Mouse (Mus musculus) cerebellum, postnatal 25 days (tissue): ENCODE measurements around the gene Mrpl21.

Source experiments
- DNase-seq, 2 experiments: peaks; one replicate each; pipeline ENCODE4 v3.0.0; 2021; ENCODE audit warnings: mixed read lengths in 2 of 2

The Mrpl21 gene

GRCm38 (mm10) chr19:3304017-3304416 lies 21.3 kb downstream of the Mrpl21 start:
- no peak for DNase-seq

DNA sequence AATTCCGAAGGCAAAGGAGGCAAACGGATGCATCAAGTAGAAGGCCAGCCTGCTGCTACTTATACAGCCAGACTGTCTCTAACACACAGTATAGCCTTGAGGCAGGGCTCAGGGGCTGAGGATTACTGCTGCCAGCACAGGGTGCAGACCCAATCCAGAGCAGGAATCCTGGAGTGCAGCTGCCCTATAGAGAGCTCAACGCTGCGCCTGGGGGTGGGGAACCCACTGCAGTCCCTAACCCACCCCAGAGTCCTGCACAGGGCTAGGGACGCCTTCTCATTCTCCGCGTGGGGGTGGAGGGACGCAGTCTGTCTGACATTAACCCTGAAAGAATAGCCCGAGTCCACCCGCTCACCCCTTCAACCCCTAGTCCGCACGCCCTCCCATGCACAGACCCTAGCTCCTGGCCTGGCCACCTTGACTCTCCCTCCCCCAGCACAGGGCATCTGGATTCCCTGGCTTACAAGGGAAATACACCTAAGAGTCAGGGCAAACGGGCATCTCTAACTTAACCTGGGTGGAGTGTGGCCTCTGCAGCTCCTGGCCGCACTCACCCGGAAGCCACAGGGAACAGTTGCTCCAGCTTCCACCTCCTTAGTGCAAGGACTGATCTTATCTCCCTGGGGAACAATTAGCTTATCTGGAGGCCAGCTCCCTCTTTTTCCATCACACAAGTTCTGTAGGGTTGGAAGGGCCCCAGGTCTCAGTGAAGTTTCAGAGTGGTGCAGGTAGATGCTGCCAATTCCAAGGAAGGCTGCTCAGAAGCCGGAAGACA lies 24.7 kb downstream of the Mrpl21 start:
- DNase-seq, result no peak

DNA sequence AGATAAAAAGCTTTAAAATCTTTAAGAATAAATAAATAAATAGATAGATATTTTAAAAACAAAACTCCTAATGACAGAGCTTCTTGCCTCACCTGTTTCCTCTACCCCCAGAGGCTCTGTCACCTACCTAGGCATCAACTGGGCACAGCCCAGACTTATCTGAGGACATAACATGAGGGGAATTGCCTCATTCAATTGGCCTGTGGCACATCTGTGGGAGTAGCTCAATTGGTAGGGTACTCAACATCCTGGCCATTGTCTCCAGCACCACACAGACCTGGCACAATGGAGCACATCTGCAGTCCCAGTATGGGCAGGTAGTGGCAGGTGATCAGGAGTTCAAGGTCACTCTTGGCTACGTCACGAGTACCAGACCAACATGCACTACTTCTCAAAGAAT lies 36.6 kb downstream of the Mrpl21 start:
- DNase-seq, result no peak

- no peak for DNase-seq
Observed at GRCm38 (mm10) chr19:3320086-3320485, 37.4 kb downstream of the Mrpl21 start.

DNA sequence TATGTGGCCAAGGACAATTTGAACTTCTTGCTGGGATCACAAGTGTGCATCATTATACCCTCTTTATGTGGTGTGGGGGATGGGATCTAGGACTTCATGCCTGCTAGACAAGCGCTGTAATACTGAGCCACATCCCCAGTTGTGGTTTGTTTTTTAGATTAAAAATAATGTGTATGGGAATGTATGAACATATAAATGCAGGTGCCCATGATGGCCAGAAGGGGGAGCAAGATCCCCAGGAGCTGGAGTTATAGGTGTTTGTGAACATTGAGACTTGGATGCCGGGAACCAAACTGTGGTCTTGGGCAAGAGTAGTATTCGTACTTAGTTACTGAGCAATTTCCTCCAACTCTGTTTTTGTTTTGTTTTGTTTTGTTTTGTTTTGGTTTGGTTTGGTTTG lies 38.1 kb downstream of the Mrpl21 start:
- no peak for DNase-seq

DNA sequence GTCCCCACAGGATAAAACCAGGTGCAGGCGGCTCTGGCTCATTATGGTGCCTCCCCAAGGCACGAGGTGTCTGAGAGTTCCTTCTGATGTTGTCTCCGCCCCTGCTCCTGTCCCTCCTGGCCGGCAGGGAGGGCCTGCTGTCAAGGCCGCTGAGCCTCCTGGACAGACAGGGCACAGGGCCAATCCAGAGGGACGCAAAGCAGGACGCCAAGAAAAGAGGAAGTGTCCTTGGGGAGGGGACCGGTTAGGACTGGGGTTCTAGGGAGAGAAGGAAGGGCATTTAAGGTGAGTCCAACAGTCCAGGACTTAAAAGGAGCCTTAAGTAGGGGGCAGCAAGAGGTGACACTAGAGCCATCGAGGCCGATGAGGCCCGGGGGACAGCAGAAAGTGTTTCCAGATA lies 38.9 kb downstream of the Mrpl21 start:
- DNase-seq, result peak in 1 of 2 experiments; percentile 12

- DNase-seq, result peak; percentile 31 to 55
Observed at GRCm38 (mm10) chr19:3322261-3322969, 39.7 kb downstream of the Mrpl21 start, which contains the start of gene Cpt1a. Cpt1a (plus strand) TSS chr19:3322334.

GRCm38 (mm10) chr19:3323201-3323621 lies 40.5 kb downstream of the Mrpl21 start:
- DNase-seq, result peak; percentile 59 to 79

- DNase-seq, result peak; percentile 45 to 64
Observed at GRCm38 (mm10) chr19:3323753-3324270, 41.1 kb downstream of the Mrpl21 start.

DNA sequence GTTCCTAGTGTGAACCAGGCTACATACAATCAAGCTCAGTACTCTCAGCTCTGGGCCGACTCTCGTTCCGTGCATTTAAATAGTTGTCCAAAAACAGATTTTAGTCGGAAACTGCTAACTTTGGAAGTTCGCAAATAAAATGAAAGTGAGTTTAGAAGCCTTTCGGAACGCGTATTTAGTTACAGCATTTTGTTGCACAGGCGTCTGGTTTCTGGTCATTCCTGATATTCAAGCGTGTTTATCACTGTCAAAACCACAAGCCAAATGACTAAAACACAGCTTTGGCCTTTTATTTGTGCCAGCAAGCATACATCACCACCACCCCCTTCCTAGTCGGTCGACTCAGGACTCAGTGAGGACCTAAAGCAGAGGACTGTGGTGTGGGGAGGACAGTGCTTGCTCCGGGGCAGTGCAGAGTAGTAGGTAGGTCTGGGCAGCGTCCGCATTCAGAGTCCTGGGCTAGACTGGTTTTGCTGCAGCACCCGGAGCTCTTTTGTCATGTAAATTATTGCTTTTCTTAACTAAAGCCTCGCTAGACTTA lies 41.6 kb downstream of the Mrpl21 start:
- DNase-seq, result peak in 1 of 2 experiments; percentile 18

- peak; percentile 71 to 85 for DNase-seq
Observed at GRCm38 (mm10) chr19:3324931-3325711, 42.4 kb downstream of the Mrpl21 start.

GRCm38 (mm10) chr19:3325771-3326478 lies 43.2 kb downstream of the Mrpl21 start:
- no peak for DNase-seq

DNA sequence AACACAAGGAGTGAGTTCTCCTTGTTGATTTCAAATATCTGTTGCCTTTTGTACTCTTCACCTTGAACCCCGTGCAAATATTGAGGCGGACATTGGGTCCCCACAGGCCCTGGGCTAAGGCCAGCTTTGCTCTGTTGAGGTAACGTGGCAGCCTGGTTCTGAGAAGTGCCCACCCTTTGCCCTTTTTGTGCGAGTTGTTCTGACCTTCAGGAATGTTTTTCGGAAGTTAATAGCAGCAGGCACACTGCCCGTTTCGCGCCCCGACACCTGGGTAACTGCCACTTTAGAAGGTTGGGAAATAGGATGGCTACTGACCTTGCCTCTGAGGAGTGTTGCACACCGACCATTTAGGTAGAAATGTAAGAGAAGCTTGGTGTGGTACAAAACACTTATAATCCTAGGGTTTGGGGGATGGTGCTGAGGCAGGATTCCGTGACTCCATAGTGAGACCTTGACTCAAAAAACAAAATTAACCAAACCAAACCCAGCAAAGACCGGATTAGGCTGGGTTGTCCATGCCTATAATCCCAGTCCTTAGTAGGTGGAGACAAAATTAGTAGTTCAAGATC lies 43.9 kb downstream of the Mrpl21 start:
- no peak for DNase-seq

DNA sequence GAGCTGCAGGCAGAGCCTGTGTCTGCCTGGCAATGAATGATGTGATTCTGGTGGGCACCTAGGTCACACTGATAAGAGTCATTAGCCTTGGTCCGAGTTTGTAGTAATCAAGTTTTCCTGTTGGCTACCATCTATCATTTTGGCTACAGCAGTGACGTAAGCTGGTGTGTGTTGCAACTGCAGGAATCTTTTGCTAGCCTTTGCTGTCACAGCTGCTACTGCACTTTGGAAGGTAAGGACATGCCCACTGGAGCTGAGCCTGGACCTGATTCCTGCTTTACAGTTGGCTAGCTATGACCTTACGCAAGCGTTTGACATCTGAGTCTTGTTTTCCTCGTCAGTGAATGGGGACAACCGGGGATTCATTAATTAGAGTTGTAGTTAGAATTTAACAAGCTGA lies 50.5 kb downstream of the Mrpl21 start:
- DNase-seq, result no peak

DNA sequence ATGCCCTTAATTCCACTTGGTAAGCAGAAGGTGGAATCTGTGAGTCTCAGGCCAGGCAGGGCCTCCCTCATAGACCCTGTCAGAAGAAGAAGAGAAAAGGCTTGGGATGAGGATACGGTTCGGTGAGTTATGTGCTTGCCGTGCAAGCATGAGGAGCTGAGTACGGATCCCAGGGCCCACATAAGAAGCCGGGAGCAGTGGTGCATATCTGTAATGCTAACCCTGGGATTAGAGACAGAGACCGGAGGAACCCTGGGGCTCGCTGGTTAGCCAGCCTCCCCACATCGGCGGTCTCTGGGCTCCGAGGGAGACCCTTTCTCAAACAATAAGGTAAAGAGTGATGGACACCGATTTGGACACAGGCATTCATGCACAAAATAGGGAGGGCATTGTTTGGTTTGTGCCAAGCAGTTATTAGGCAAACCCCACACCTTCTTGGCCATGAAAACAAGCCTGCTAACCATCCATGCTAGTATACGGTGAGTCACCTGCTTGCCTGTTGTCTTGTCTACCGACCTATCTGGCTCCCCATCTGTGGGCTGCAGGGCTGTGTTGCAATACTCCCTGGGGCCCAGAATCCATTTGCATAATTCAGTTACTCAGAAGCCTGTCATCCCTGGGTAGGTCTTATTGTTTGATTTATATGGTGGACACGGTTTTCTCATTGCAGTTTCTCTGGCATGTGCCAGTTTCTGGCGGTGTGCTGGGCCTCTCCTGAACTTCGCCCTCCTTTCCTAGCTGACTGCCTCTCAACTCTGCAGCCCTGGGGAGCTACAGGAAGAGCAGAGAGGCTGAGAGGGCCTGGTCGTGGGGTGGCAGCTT lies 51.2 kb downstream of the Mrpl21 start:
- DNase-seq, result no peak

GRCm38 (mm10) chr19:3334550-3334949 lies 51.8 kb downstream of the Mrpl21 start:
- no peak for DNase-seq

DNA sequence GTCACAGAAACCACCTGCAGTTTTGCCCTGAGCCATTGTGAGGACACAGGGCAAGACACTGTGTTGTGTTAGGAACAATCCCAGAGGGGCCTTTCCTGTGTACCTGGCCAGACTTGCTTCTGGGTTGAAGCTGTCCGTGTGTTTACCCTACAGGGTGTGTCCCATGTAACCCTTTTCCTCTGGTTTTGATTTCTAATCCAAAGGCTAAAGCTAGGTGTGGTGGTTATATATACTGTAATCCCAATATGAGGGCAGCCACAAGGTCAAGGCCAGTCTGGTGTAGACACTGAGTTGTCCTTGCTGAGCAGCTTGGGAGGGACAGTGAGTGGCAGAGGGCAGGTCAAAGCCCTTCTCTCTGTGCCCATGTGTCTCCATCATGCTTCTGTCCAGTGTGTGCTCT lies 53.2 kb downstream of the Mrpl21 start:
- no peak for DNase-seq

GRCm38 (mm10) chr19:3336485-3337255 lies 54.0 kb downstream of the Mrpl21 start:
- DNase-seq, result no peak

DNA sequence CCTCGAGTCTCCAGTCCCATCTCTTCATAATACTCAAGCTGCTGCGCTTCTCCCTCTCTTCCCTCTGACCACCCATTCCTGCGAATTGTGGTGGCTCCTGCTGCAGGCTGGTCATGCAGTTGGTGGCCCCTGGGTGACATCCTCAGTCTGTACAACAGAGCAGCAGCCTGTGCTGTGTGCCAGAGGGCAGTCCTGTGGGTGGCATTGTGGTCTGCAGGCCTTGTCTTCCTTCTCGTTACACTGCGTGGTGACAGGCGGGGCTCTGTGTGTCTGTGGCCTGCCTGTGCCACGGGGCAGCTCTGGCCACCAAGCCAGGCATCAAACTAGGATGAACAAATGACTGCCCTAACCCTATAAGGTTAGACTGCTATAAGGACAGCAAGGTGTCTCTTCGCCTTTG lies 56.5 kb downstream of the Mrpl21 start:
- DNase-seq, result no peak

GRCm38 (mm10) chr19:3341021-3341420 lies 58.3 kb downstream of the Mrpl21 start:
- no peak for DNase-seq
